Mouse (Mus musculus) heart, embryonic 13.5 days (tissue): ENCODE data around the gene Lifr. TPM values are rescaled to one million over a fixed set of nuclear protein-coding genes. Genes with fewer than 3 reads are reported as not detected.
A peak's percentile ranks its signal among the peaks of the same experiment; 100 is the strongest.

Experiments
- ATAC-seq: fragments of 200-750 bp; cut with Nextera tagmentation; 2 replicates; pipeline ENCODE4 v1.8.0; 2017; ENCODE audit warnings: moderate TSS enrichment; ENCODE audit not compliant: insufficient number of reproducible peaks, low FRiP score, low TSS enrichment; ENCODE audit errors: extremely low read depth
- H3K27ac ChIP-seq: fragments of 300-500 bp; sonication (generic); replicated peaks from 2 replicates; pipeline ENCODE4 v1.5.1; 2015; ENCODE audit warnings: moderate library complexity, mild to moderate bottlenecking, inconsistent platforms
- H3K27me3 ChIP-seq: fragments of 300-500 bp; sonication (generic); replicated peaks from 2 replicates; pipeline ENCODE4 v1.6.1; 2015; ENCODE audit warnings: mild to moderate bottlenecking, inconsistent platforms
- H3K36me3 ChIP-seq: fragments of 300-500 bp; sonication (generic); 2 replicates; pipeline ENCODE4 v1.6.1; 2015; ENCODE audit warnings: mild to moderate bottlenecking, inconsistent platforms
- H3K4me1 ChIP-seq: fragments of 300-500 bp; sonication (generic); 2 replicates; pipeline ENCODE4 v1.6.1; 2015; ENCODE audit warnings: inconsistent platforms
- H3K4me2 ChIP-seq: fragments of 300-500 bp; sonication (generic); 2 replicates; pipeline ENCODE4 v1.6.1; 2015; ENCODE audit warnings: inconsistent platforms, mild to moderate bottlenecking, moderate library complexity
- H3K4me3 ChIP-seq: fragments of 300-500 bp; sonication (generic); 2 replicates; pipeline ENCODE4 v1.5.1; 2015; ENCODE audit warnings: moderate library complexity, mild to moderate bottlenecking, inconsistent platforms
- H3K9ac ChIP-seq: fragments of 300-500 bp; sonication (generic); 2 replicates; pipeline ENCODE4 v1.6.1; 2015; ENCODE audit warnings: inconsistent platforms, mild to moderate bottlenecking, moderate library complexity
- H3K9me3 ChIP-seq: fragments of 300-500 bp; sonication (generic); 2 replicates; pipeline ENCODE4 v1.6.1; 2016; ENCODE audit warnings: inconsistent platforms
- WGBS: fragments of 180-500 bp; shearing (Covaris S2); methylation state at CpG from one replicate; pipeline ENCODE4 v1.1.7; 2015; ENCODE audit warnings: mixed read lengths; 5-methylcytosine and 5-hydroxymethylcytosine counted together
- polyA plus RNA-seq: library from polyadenylated mRNA; unstranded; fragments of >200 nt; fragmentation: Nextera tagmentation; extraction: Ambion mirVana; gene quantifications from 2 replicates; pipeline ENCODE4 v1.2.1, GENCODE M21; 2015

Gene Lifr
- polyA plus RNA-seq, 1 experiment from 2014 or later: 16.3 TPM

GRCm38 (mm10) chr15:7166735-7167134 is 76.3 kb downstream of the Lifr start:
- Histone ChIP-seq H3K9me3 (no peaks in the 10 kb centered on the region), H3K4me2 (no peak overlapping the region), H3K4me1 (peaks cover 24% of the 10 kb centered on the region), H3K27me3 (no peaks in the 10 kb centered on the region), H3K27ac (no peak overlapping the region), H3K4me3 (no peak overlapping the region), H3K36me3 (peaks cover 84% of the 10 kb centered on the region), H3K9ac (no peak overlapping the region)
- no peak for ATAC-seq
- 83% methylated on average over 9 of the region's 9 CpGs for WGBS

GRCm38 (mm10) chr15:7167238-7167905 is 77.0 kb downstream of the Lifr start:
- Histone ChIP-seq H3K27ac (no peak overlapping the region), H3K27me3 (no peaks in the 10 kb centered on the region), H3K4me1 (peaks cover 27% of the 10 kb centered on the region), H3K4me3 (no peak overlapping the region), H3K36me3 (peaks cover 80% of the 10 kb centered on the region), H3K9me3 (no peaks in the 10 kb centered on the region), H3K9ac (no peak overlapping the region), H3K4me2 (no peak overlapping the region)
- ATAC-seq: no peak; the same call in 1 of the 2 replicates
- WGBS: 82% methylated on average over 10 of the region's 10 CpGs

- H3K36me3 ChIP-seq: peaks cover 79% of the 10 kb centered on the region
- no peaks in the 10 kb centered on the region for H3K27me3 ChIP-seq
- H3K4me2 ChIP-seq: no peak overlapping the region
- no peak overlapping the region for H3K4me3 ChIP-seq
- WGBS: 71% methylated on average over 11 of the region's 11 CpGs
- H3K9me3 ChIP-seq: no peaks in the 10 kb centered on the region
- no peak overlapping the region for H3K9ac ChIP-seq
- no peak for ATAC-seq
- H3K4me1 ChIP-seq: peaks cover 29% of the 10 kb centered on the region
- no peak overlapping the region for H3K27ac ChIP-seq
Measured at GRCm38 (mm10) chr15:7167906-7168532, 77.6 kb downstream of the Lifr start.

GRCm38 (mm10) chr15:7172875-7173274 is 82.5 kb downstream of the Lifr start:
- no peak overlapping the region for H3K4me3 ChIP-seq
- H3K4me2 ChIP-seq: peak overlapping the region; percentile 9; the same call in 1 of the 2 replicates
- no peaks in the 10 kb centered on the region for H3K9me3 ChIP-seq
- no peak overlapping the region for H3K9ac ChIP-seq
- peaks cover 18% of the 10 kb centered on the region for H3K4me1 ChIP-seq
- WGBS: 27% methylated on average over 2 of the region's 2 CpGs
- no peaks in the 10 kb centered on the region for H3K27me3 ChIP-seq
- H3K36me3 ChIP-seq: peaks cover 81% of the 10 kb centered on the region
- H3K27ac ChIP-seq: peak overlapping the region; percentile 58
- ATAC-seq: no peak

- no peaks in the 10 kb centered on the region for H3K27me3 ChIP-seq
- peak overlapping the region; percentile 9; the same call in 1 of the 2 replicates for H3K4me2 ChIP-seq
- H3K4me1 ChIP-seq: peaks cover 17% of the 10 kb centered on the region
- peaks cover 81% of the 10 kb centered on the region for H3K36me3 ChIP-seq
- no peak overlapping the region for H3K9ac ChIP-seq
- no peaks in the 10 kb centered on the region for H3K9me3 ChIP-seq
- no peak overlapping the region for H3K4me3 ChIP-seq
- peak overlapping the region; percentile 58 for H3K27ac ChIP-seq
- no peak for ATAC-seq
- 54% methylated on average over 7 of the region's 7 CpGs for WGBS
Measured at GRCm38 (mm10) chr15:7173346-7173745, 82.9 kb downstream of the Lifr start.

GRCm38 (mm10) chr15:7173776-7174175 is 83.4 kb downstream of the Lifr start:
- 82% methylated on average over 8 of the region's 8 CpGs for WGBS
- Histone ChIP-seq H3K27me3 (no peaks in the 10 kb centered on the region), H3K9me3 (no peaks in the 10 kb centered on the region), H3K9ac (no peak overlapping the region), H3K4me3 (no peak overlapping the region), H3K4me1 (peaks cover 17% of the 10 kb centered on the region), H3K36me3 (peaks cover 80% of the 10 kb centered on the region), H3K4me2 (no peak overlapping the region), H3K27ac (no peak overlapping the region)
- ATAC-seq: no peak

GRCm38 (mm10) chr15:7180576-7180975 is 90.2 kb downstream of the Lifr start:
- Histone ChIP-seq H3K36me3 (peaks cover 88% of the 10 kb centered on the region), H3K4me3 (no peak overlapping the region), H3K4me2 (no peak overlapping the region), H3K9me3 (peaks cover 5% of the 10 kb centered on the region; the same call in 1 of the 2 replicates), H3K27ac (no peak overlapping the region), H3K9ac (no peak overlapping the region), H3K27me3 (no peaks in the 10 kb centered on the region), H3K4me1 (no peaks in the 10 kb centered on the region)
- 88% methylated on average over 6 of the region's 6 CpGs for WGBS
- ATAC-seq: no peak

GRCm38 (mm10) chr15:7187682-7188081 is 97.3 kb downstream of the Lifr start:
- H3K4me3 ChIP-seq: no peak overlapping the region
- ATAC-seq: no peak
- WGBS: 85% methylated on average over 6 of the region's 6 CpGs
- no peak overlapping the region for H3K4me2 ChIP-seq
- no peak overlapping the region for H3K9ac ChIP-seq
- H3K27ac ChIP-seq: no peak overlapping the region
- H3K9me3 ChIP-seq: peaks cover 5% of the 10 kb centered on the region; the same call in 1 of the 2 replicates
- peaks cover 31% of the 10 kb centered on the region for H3K4me1 ChIP-seq
- H3K27me3 ChIP-seq: no peaks in the 10 kb centered on the region
- H3K36me3 ChIP-seq: peaks cover 83% of the 10 kb centered on the region

- Histone ChIP-seq H3K9me3 (peaks cover 2% of the 10 kb centered on the region; the same call in 1 of the 2 replicates), H3K4me3 (no peak overlapping the region), H3K27me3 (no peaks in the 10 kb centered on the region), H3K4me1 (peaks cover 49% of the 10 kb centered on the region), H3K36me3 (peaks cover 68% of the 10 kb centered on the region), H3K27ac (peak overlapping the region; percentile 87), H3K9ac (peak overlapping the region; percentile 28; the same call in 1 of the 2 replicates), H3K4me2 (peak overlapping the region; percentile 13; the same call in 1 of the 2 replicates)
- WGBS: 51% methylated on average over 22 of the region's 22 CpGs
- ATAC-seq: peak; percentile 51; the same call in 1 of the 2 replicates
Measured at GRCm38 (mm10) chr15:7189678-7190454, 99.5 kb downstream of the Lifr start.

GRCm38 (mm10) chr15:7191074-7191473 is 100.7 kb downstream of the Lifr start:
- no peak for ATAC-seq
- WGBS: 63% methylated on average over 4 of the region's 4 CpGs
- Histone ChIP-seq H3K4me2 (no peak overlapping the region), H3K4me3 (no peak overlapping the region), H3K4me1 (peaks cover 58% of the 10 kb centered on the region), H3K9me3 (no peaks in the 10 kb centered on the region), H3K9ac (peak overlapping the region; percentile 21), H3K27ac (peak overlapping the region; percentile 87; the same call in 1 of the 2 replicates), H3K36me3 (peaks cover 56% of the 10 kb centered on the region), H3K27me3 (no peaks in the 10 kb centered on the region)

- Histone ChIP-seq H3K36me3 (peaks cover 41% of the 10 kb centered on the region), H3K27ac (no peak overlapping the region), H3K9me3 (no peaks in the 10 kb centered on the region), H3K27me3 (no peaks in the 10 kb centered on the region), H3K4me1 (peaks cover 58% of the 10 kb centered on the region), H3K4me3 (no peak overlapping the region), H3K4me2 (no peak overlapping the region), H3K9ac (no peak overlapping the region)
- WGBS: 88% methylated on average over 2 of the region's 2 CpGs
- ATAC-seq: no peak
Measured at GRCm38 (mm10) chr15:7192582-7192981, 102.2 kb downstream of the Lifr start.
